Mouse (Mus musculus): ENCODE data around the gene Ttll2.
"Not testable (repeated sequence)": the region's sequence is repeated elsewhere in the genome, so short reads cannot be mapped to it uniquely, and the experiment has no call there.

The Ttll2 gene

GRCm38 (mm10) chr17:7360749-7361465 lies 8.4 kb upstream of the Ttll2 start:
- DNase-seq (ENCODE audit: low read depth) = not testable (repeated sequence)

DNA sequence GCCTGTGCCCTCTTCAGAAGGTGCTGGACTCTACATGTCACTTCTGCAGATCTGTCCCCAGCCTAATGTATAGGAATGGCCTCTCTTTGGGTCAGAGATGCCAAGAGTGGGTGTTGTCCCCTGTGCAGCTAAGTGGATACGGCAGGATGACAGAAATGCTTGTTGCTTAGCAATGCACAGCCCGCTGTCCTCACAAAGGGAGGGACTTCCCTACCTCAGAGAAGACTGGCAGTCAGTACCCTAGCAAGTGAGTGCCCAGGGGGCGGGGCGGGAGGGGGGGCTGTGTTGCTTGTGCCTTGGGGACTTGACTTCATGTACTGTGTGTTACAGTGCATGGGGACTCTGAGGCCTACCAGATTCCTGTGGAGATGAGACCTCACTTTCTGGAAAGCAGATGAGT lies 7.3 kb upstream of the Ttll2 start:
- DNase-seq (ENCODE audit: low read depth) = not testable (repeated sequence)

- not testable (repeated sequence) for DNase-seq (ENCODE audit: low read depth)
These were observed 3.7 kb downstream of the Ttll2 start for GRCm38 (mm10) chr17:7348765-7349164.

DNA sequence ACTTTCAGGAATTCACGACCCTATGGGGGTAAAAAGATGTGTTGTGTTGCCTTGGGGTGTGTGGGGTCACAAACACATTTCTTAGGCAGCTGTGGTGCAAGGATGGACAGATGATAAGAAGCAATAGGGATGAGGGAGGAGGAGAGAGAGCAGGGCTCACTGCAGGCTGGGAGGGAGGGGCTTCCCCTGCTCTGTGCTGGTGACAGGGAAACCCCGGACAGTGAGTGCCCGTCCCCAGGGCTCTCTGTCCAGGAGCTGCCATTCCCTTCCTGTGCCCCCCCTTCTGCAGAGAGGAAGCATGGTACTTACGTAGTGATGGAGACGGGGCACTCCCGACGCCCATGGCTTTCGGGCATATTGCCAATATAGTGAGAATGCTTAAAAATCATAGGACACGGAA lies 15.1 kb downstream of the Ttll2 start:
- not testable (repeated sequence) for DNase-seq (ENCODE audit: low read depth)

DNA sequence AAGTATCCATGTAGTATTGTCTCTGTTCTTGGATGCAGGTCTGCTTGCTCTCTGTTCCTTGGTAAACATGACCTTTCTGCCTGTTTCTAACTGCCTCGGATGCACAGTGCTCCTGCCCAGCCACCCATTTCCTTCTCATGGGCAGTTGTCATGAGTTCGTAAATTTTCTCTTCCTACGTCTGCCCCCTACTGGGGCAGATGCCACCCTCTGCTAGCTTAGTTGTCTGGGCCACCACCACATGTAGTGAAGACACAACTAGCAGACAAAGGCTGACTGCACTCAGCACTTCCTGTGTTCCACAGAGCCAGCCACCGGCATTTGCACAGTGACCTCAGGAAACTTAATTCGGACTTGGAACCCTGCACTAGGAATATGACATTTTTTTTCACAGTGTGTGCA lies 19.8 kb downstream of the Ttll2 start:
- not testable (repeated sequence) for DNase-seq (ENCODE audit: low read depth)

- not testable (repeated sequence) for DNase-seq (ENCODE audit: low read depth)
These were observed 26.1 kb downstream of the Ttll2 start for GRCm38 (mm10) chr17:7326415-7326814.

DNA sequence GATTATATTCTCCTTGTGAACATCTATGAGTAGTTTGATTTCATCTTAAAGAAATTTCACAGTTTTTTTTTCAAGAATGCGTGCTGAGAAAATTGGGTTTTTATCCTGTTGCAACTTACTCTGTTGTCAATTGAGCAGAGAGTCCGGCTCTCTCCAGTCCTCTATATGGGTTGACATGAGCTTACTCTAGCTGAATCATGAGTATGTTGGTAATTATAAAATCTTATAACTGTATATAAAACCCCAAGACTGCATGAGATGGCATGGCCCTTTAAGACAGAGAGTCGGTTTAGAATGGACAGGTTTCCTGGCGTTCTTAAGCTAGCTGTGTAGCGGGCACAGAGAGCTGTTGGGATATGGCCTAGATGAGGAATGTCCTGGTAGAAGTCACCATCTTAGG lies 28.1 kb downstream of the Ttll2 start, which contains the start of gene Tcp10a:
Tcp10a (plus strand) TSS at position 301 of the 400 bp plus-strand sequence.
- not testable (repeated sequence) for DNase-seq (ENCODE audit: low read depth)

GRCm38 (mm10) chr17:7319789-7320188 lies 32.7 kb downstream of the Ttll2 start:
- DNase-seq (ENCODE audit: low read depth) = not testable (repeated sequence)

DNA sequence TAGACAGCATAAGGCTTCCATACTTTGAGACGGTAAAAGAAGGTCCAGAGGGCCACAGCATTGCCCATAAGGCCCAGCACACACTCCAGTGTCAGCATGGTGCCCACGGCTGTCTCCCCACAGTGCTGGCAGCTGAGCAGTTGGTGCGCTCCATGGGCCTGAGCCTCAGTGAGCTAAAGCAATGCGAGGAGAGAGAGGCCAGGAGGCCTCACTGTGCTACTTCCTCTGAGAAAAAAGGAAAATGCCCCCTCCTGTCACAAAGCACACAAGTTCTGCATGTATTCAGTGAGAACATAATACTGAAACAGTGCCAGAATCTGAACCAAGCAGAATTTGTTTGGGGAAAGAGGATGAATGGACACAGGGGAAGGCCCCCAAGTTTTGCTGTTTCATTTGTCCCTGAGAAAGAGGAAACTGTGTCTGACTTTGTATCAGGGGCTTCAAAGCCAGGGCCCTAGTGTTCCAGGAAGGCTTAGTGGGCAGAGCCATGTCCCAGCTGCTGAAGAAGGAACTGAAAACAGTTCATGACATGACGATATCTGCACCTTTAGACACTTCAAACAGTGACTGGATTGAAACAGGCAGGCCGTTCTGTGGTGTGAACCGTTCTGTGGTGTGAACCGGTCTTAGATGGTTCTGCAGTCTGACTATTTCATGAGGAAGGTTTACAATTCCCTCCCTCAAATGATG lies 36.7 kb downstream of the Ttll2 start:
- not testable (repeated sequence) for DNase-seq (ENCODE audit: low read depth)

DNA sequence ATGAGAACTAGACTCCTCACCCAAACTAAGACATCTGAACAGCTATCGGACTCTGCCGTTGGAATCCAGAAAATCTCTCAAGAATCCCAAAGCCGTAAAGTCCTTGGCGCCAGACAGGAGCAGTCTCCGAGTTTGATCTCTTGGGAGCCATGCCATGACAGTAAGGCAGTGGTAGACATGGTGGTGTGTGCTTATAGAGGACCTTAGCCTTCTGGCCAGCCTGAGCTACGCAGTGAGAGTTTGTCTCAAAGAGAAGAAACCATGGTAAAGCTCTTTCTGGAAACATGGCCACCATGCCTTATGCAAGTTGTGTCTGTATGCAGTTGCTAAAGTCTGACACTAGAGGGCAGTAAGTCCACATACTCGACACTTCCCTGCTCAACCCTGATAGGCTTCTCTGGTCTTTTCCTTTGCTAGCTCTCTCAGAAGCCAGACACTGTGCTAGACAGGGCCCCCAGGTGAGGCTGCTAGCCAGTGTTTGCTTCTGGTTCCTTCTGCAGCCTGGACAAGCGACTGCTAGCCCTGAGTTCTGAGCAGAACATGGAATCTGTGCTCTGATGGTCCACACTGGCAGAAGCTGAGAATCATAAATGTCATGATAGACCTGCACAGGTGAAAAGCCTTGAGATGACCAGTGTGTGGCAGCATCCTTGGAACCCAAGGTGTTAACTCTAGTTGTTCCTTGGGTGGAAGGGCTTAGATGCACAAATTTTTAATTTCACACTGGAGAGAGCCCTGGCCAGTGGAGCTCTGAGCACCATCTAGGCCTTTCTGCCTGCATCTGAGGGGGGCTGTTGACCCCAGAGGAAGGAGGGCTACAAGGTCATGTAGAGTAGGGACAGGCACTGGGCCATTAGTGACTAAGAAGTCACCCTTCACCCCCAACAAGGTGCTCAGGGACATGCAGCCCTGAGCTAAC lies 46.0 kb downstream of the Ttll2 start:
- not testable (repeated sequence) for DNase-seq (ENCODE audit: low read depth)
